Mouse (Mus musculus): Measurements from ENCODE around the gene 9130213A22Rik. TPM values are rescaled to one million over a fixed set of nuclear protein-coding genes. Genes with fewer than 3 reads are reported as not detected.

The 9130213A22Rik gene
- total RNA-seq, 2 experiments from 2014 or later: 0.18 TPM; not detected in 1

Other genes starting within 250 kb of the 9130213A22Rik start
- not detected for gene Rnf222, start 234.0 kb downstream of the 9130213A22Rik start, total RNA-seq (2021)
- 100 to 1,000 TPM; 791 to 878 TPM for gene Rpl26, start 221.0 kb downstream of the 9130213A22Rik start, total RNA-seq (2021)
- not detected for gene Odf4, start 195.5 kb downstream of the 9130213A22Rik start, total RNA-seq (2021)
- 10 to 100 TPM; 10.7 to 13.8 TPM for gene Arhgef15, start 165.1 kb downstream of the 9130213A22Rik start, total RNA-seq (2021)
- 1 to 10 TPM; 4.3 to 5.7 TPM for gene Slc25a35, start 154.5 kb downstream of the 9130213A22Rik start, total RNA-seq (2021)
- gene Rangrf, start 147.4 kb downstream of the 9130213A22Rik start, total RNA-seq (2021): 10 to 100 TPM; 54.2 to 57.7 TPM
- gene Pfas, start 114.1 kb downstream of the 9130213A22Rik start, total RNA-seq (2021): 1 to 10 TPM; 5.6 to 7.3 TPM
- gene Ctc1, start 106.7 kb downstream of the 9130213A22Rik start, total RNA-seq (2021): 1 to 10 TPM; 7.5 to 8.1 TPM
- gene Aurkb, start 76.9 kb downstream of the 9130213A22Rik start, total RNA-seq (2021): 1 to 10 TPM; 4.2 to 4.4 TPM
- 10 to 100 TPM; 13.5 to 14.3 TPM for gene Borcs6, start 62.9 kb downstream of the 9130213A22Rik start, total RNA-seq (2021)
- gene Tmem107, start 51.8 kb downstream of the 9130213A22Rik start, total RNA-seq (2021): 1 to 10 TPM; 2.9 to 4.7 TPM
- 10 to 100 TPM; 37.9 to 39.7 TPM for gene Vamp2, start 34.1 kb downstream of the 9130213A22Rik start, total RNA-seq (2021)
- 10 to 100 TPM; 22.1 to 77.5 TPM for gene Per1, start 27.4 kb downstream of the 9130213A22Rik start, total RNA-seq (2021)
- under 1 TPM in 1 of 2 experiments, not detected in 1; 0.10 TPM for gene Hes7, start 2.2 kb downstream of the 9130213A22Rik start, total RNA-seq (2021)
- not detected for gene Aloxe3, start 3.3 kb upstream of the 9130213A22Rik start, total RNA-seq (2021)
- not detected for gene Alox12b, start 34.4 kb upstream of the 9130213A22Rik start, total RNA-seq (2021)
- gene Alox8, start 75.3 kb upstream of the 9130213A22Rik start, total RNA-seq (2021): not detected
- not detected for gene Gucy2e, start 114.4 kb upstream of the 9130213A22Rik start, total RNA-seq (2021)
- 1 to 10 TPM; 2.5 to 3.2 TPM for gene Cntrob, start 201.2 kb upstream of the 9130213A22Rik start, total RNA-seq (2021)
- gene Trappc1, start 201.4 kb upstream of the 9130213A22Rik start, total RNA-seq (2021): 10 to 100 TPM; 52.3 to 54.1 TPM
- gene Kcnab3, start 203.7 kb upstream of the 9130213A22Rik start, total RNA-seq (2021): under 1 TPM; 0.18 to 0.24 TPM
- gene Rnf227, start 217.9 kb upstream of the 9130213A22Rik start, total RNA-seq (2021): under 1 TPM; 0.35 to 0.68 TPM
- gene Chd3, start 246.8 kb upstream of the 9130213A22Rik start, total RNA-seq (2021): 10 to 100 TPM; 25.5 to 28.7 TPM

All from gastrocnemius, postnatal 14 days (tissue).